ENCODE assay signal across 8 mouse cellular contexts in the genomic region with DNA sequence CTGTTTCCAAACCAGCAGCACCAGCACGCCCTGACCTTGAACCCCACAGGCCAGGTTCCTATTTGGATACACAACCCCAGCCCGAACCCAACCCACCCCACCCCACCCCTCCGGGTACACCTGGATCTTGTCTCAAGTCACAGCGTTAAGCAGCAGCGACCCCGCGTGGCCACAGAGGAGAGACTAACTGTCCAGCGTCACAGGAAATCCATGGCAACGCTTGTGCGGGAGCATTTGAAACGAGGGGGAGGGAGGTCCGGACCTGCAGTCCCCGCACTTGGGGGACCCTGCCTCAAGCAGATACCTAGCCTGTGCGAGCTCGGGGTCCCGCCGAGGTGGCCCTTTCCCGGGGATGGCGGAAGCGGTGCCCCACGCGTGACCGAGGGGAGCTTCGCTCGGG. TPM values are rescaled to one million over a fixed set of nuclear protein-coding genes. Genes with fewer than 3 reads are reported as not detected.
DNase-seq lines count a peak whose midpoint lies in the region; ATAC-seq lines count a peak whose summit lies in the region.

No protein-coding gene starts in this region.

- intact Hi-C loops in left cerebral cortex, postnatal 10 days (cut with DNase I), result loop anchor here (10.0 kb wide), 1 partner anchor 255 kb away; no protein-coding TSS in a partner anchor

- DNase-seq in ZHBTc4 (ENCODE audit: low read depth, low spot score), result peak; percentile 98
- DNase-seq in cerebellum, postnatal 36 days, result peak; percentile 88
- DNase-seq in gastrocnemius, adult 8-10 months (ENCODE audit: low spot score in 2 of 2), result peak; percentile 53 to 59
- DNase-seq in hindlimb bud, embryonic 11.5 days (ENCODE audit: extremely low spot score, low read depth, low spot score), result peak; percentile 86
- peak; percentile 71 to 91 for DNase-seq in left cerebral cortex, postnatal 10 days (ENCODE audit: extremely low spot score in 1 of 2, low spot score in 2 of 2)
- DNase-seq in right cerebral cortex, postnatal 10 days (ENCODE audit: low spot score in 2 of 2), result peak; percentile 88 to 92
- peak; percentile 87 for DNase-seq in urinary bladder, postnatal 14 days (ENCODE audit: low spot score)

- ATAC-seq in megakaryocyte progenitor cell, adult 5-6 weeks (replicated peaks; ENCODE audit: poor library complexity), result peak; percentile 67

RNA-seq across cellular contexts. Expression of a gene that starts 0.8 kb away (rescaled TPM):
- total RNA-seq in gastrocnemius, adult 8-10 months (2022), result not detected
- total RNA-seq in left cerebral cortex, postnatal 10 days (2021), result 1 to 10 TPM; 1.6 to 2.4 TPM
- 0.67 and 1.4 TPM in 2 replicates for total RNA-seq in megakaryocyte progenitor cell, adult 5-6 weeks (2015)
- 2.4 and 2.5 TPM in 2 replicates for total RNA-seq in megakaryocyte progenitor cell, adult 5-6 weeks (2017)

Comparison
In these comparisons a context has a peak if more than half of its experiments do, and no peak if none do; other contexts are left out.
1. Peak in every context shown above with its lines: DNase-seq and ATAC-seq.